Mouse (Mus musculus): ENCODE results near the gene Lyar.

The Lyar gene

GRCm38 (mm10) chr5:38220328-38220912 lies at the start of gene Lyar, which contains the start of gene Zbtb49:
Gene Lyar, plus strand, starts transcription at chr5:38220470.
Gene Zbtb49, minus strand, starts transcription at chr5:38220457.
- peak; percentile 93 to 99 for DNase-seq (ENCODE audit: low spot score in 2 of 2)

GRCm38 (mm10) chr5:38173766-38174165 lies 46.5 kb upstream of the Lyar start:
- no peak for DNase-seq (ENCODE audit: low spot score in 2 of 2)

GRCm38 (mm10) chr5:38174256-38174912 lies 45.9 kb upstream of the Lyar start:
- no peak for DNase-seq (ENCODE audit: low spot score in 2 of 2)

GRCm38 (mm10) chr5:38184688-38185285 lies 35.5 kb upstream of the Lyar start:
- DNase-seq (ENCODE audit: low spot score in 2 of 2) = no peak

- DNase-seq (ENCODE audit: low spot score in 2 of 2) = no peak
Observed at GRCm38 (mm10) chr5:38187006-38187405, 33.3 kb upstream of the Lyar start.

GRCm38 (mm10) chr5:38190907-38191306 lies 29.4 kb upstream of the Lyar start:
- no peak for DNase-seq (ENCODE audit: low spot score in 2 of 2)

GRCm38 (mm10) chr5:38194946-38195345 lies 25.3 kb upstream of the Lyar start:
- DNase-seq (ENCODE audit: low spot score in 2 of 2) = no peak

- no peak for DNase-seq (ENCODE audit: low spot score in 2 of 2)
Observed at GRCm38 (mm10) chr5:38195941-38196340, 24.3 kb upstream of the Lyar start.

- no peak for DNase-seq (ENCODE audit: low spot score in 2 of 2)
Observed at GRCm38 (mm10) chr5:38196821-38197481, 23.3 kb upstream of the Lyar start.

GRCm38 (mm10) chr5:38197482-38197823 lies 22.8 kb upstream of the Lyar start:
- peak; percentile 52 to 84 for DNase-seq (ENCODE audit: low spot score in 2 of 2)

- no peak for DNase-seq (ENCODE audit: low spot score in 2 of 2)
Observed at GRCm38 (mm10) chr5:38199686-38200085, 20.6 kb upstream of the Lyar start.

- DNase-seq (ENCODE audit: low spot score in 2 of 2) = no peak
Observed at GRCm38 (mm10) chr5:38205303-38205726, 15.0 kb upstream of the Lyar start.

- DNase-seq (ENCODE audit: low spot score in 2 of 2) = no peak
Observed at GRCm38 (mm10) chr5:38208985-38209384, 11.3 kb upstream of the Lyar start.

- peak; percentile 24 to 67 for DNase-seq (ENCODE audit: low spot score in 2 of 2)
Observed at GRCm38 (mm10) chr5:38211691-38212090, 8.6 kb upstream of the Lyar start.

GRCm38 (mm10) chr5:38213009-38213408 lies 7.3 kb upstream of the Lyar start:
- DNase-seq (ENCODE audit: low spot score in 2 of 2) = no peak

GRCm38 (mm10) chr5:38219771-38220307 lies 431 bp upstream of the Lyar start:
- DNase-seq (ENCODE audit: low spot score in 2 of 2) = peak in 1 of 2 experiments; percentile 16

GRCm38 (mm10) chr5:38235422-38235821 lies 15.2 kb downstream of the Lyar start:
- DNase-seq (ENCODE audit: low spot score in 2 of 2) = peak; percentile 46 to 80

GRCm38 (mm10) chr5:38236627-38237026 lies 16.4 kb downstream of the Lyar start:
- peak in 1 of 2 experiments; percentile 52 for DNase-seq (ENCODE audit: low spot score in 2 of 2)

- no peak for DNase-seq (ENCODE audit: low spot score in 2 of 2)
Observed at GRCm38 (mm10) chr5:38240727-38241472, 20.6 kb downstream of the Lyar start.

- DNase-seq (ENCODE audit: low spot score in 2 of 2) = no peak
Observed at GRCm38 (mm10) chr5:38241473-38241834, 21.2 kb downstream of the Lyar start.

GRCm38 (mm10) chr5:38241966-38242365 lies 21.7 kb downstream of the Lyar start:
- peak in 1 of 2 experiments; percentile 8 for DNase-seq (ENCODE audit: low spot score in 2 of 2)

GRCm38 (mm10) chr5:38255195-38255594 lies 34.9 kb downstream of the Lyar start:
- no peak for DNase-seq (ENCODE audit: low spot score in 2 of 2)
